Mouse (Mus musculus): Measurements from ENCODE around the gene Ifit1. TPM values are rescaled to one million over a fixed set of nuclear protein-coding genes. Genes with fewer than 3 reads are reported as not detected.
A peak's percentile ranks its signal among the peaks of the same experiment; 100 is the strongest.

Gene Ifit1
- polyA plus RNA-seq, 1 experiment from 2014 or later: 1.1 TPM

GRCm38 (mm10) chr19:34656511-34657298 is 16.0 kb downstream of the Ifit1 start:
- Histone ChIP-seq H3K4me2 (replicated peaks) (no peak overlapping the region), H3K4me1 (no peaks in the 10 kb centered on the region), H3K4me3 (replicated peaks) (no peak overlapping the region), H3K9ac (no peak overlapping the region), H3K27ac (replicated peaks) (no peak overlapping the region), H3K27me3 (no peaks in the 10 kb centered on the region), H3K36me3 (no peaks in the 10 kb centered on the region), H3K9me3 (replicated peaks) (no peaks in the 10 kb centered on the region)
- ATAC-seq (ENCODE audit: insufficient number of reproducible peaks, low FRiP score, low TSS enrichment, low read depth): no peak
- 23% methylated on average over 2 of the region's 2 CpGs for WGBS

- ATAC-seq (ENCODE audit: insufficient number of reproducible peaks, low FRiP score, low TSS enrichment, low read depth): peak; percentile 75
- whole genome bisulfite sequencing: 9% methylated on average over 13 of the region's 13 CpGs
- H3K27me3 ChIP-seq: no peaks in the 10 kb centered on the region
- H3K4me2 ChIP-seq (replicated peaks): peak overlapping the region; percentile 55
- peak overlapping the region; percentile 43 for H3K4me3 ChIP-seq (replicated peaks)
- no peak overlapping the region for H3K27ac ChIP-seq (replicated peaks)
- H3K4me1 ChIP-seq: no peaks in the 10 kb centered on the region
- no peaks in the 10 kb centered on the region for H3K36me3 ChIP-seq
- no peaks in the 10 kb centered on the region for H3K9me3 ChIP-seq (replicated peaks)
- H3K9ac ChIP-seq: no peak overlapping the region
Measured at GRCm38 (mm10) chr19:34662067-34662507, 21.4 kb downstream of the Ifit1 start.

GRCm38 (mm10) chr19:34662740-34663139 is 22.1 kb downstream of the Ifit1 start:
- H3K4me3 ChIP-seq (replicated peaks): no peak overlapping the region
- no peak for ATAC-seq (ENCODE audit: insufficient number of reproducible peaks, low FRiP score, low TSS enrichment, low read depth)

GRCm38 (mm10) chr19:34666127-34666526 is 25.5 kb downstream of the Ifit1 start:
- Histone ChIP-seq H3K27ac (replicated peaks) (no peak overlapping the region), H3K4me2 (replicated peaks) (no peak overlapping the region), H3K36me3 (no peaks in the 10 kb centered on the region), H3K27me3 (no peaks in the 10 kb centered on the region), H3K9me3 (replicated peaks) (no peaks in the 10 kb centered on the region), H3K4me1 (no peaks in the 10 kb centered on the region), H3K9ac (no peak overlapping the region), H3K4me3 (replicated peaks) (no peak overlapping the region)
- under 1% methylated on average over 5 of the region's 5 CpGs for WGBS
- ATAC-seq (ENCODE audit: insufficient number of reproducible peaks, low FRiP score, low TSS enrichment, low read depth): no peak

More at GRCm38 (mm10) chr19:34662740-34663139, 22.1 kb downstream of the Ifit1 start:
- WGBS: 42% methylated on average over 5 of the region's 5 CpGs
- Histone ChIP-seq H3K27ac (replicated peaks) (no peak overlapping the region), H3K27me3 (no peaks in the 10 kb centered on the region), H3K4me1 (no peaks in the 10 kb centered on the region), H3K36me3 (no peaks in the 10 kb centered on the region), H3K9me3 (replicated peaks) (no peaks in the 10 kb centered on the region), H3K9ac (no peak overlapping the region), H3K4me2 (replicated peaks) (peak overlapping the region; percentile 55)

GRCm38 (mm10) chr19:34673476-34673875 is 32.8 kb downstream of the Ifit1 start:
- H3K4me3 ChIP-seq (replicated peaks): no peak overlapping the region
- H3K36me3 ChIP-seq: no peaks in the 10 kb centered on the region
- no peaks in the 10 kb centered on the region for H3K9me3 ChIP-seq (replicated peaks)
- H3K4me2 ChIP-seq (replicated peaks): no peak overlapping the region
- 70% methylated on average over 7 of the region's 7 CpGs for WGBS
- H3K27ac ChIP-seq (replicated peaks): no peak overlapping the region
- no peak overlapping the region for H3K9ac ChIP-seq
- no peak for ATAC-seq (ENCODE audit: insufficient number of reproducible peaks, low FRiP score, low TSS enrichment, low read depth)
- no peaks in the 10 kb centered on the region for H3K27me3 ChIP-seq
- H3K4me1 ChIP-seq: no peaks in the 10 kb centered on the region

GRCm38 (mm10) chr19:34678428-34678827 is 37.8 kb downstream of the Ifit1 start:
- Histone ChIP-seq H3K9me3 (replicated peaks) (no peaks in the 10 kb centered on the region), H3K9ac (no peak overlapping the region), H3K36me3 (no peaks in the 10 kb centered on the region), H3K27ac (replicated peaks) (no peak overlapping the region), H3K4me3 (replicated peaks) (no peak overlapping the region), H3K4me1 (no peaks in the 10 kb centered on the region), H3K27me3 (no peaks in the 10 kb centered on the region), H3K4me2 (replicated peaks) (no peak overlapping the region)
- no peak for ATAC-seq (ENCODE audit: insufficient number of reproducible peaks, low FRiP score, low TSS enrichment, low read depth)
- 95% methylated on average over 4 of the region's 4 CpGs for WGBS

GRCm38 (mm10) chr19:34684857-34685256 is 44.2 kb downstream of the Ifit1 start:
- Histone ChIP-seq H3K9me3 (replicated peaks) (no peaks in the 10 kb centered on the region), H3K27me3 (no peaks in the 10 kb centered on the region), H3K36me3 (no peaks in the 10 kb centered on the region), H3K4me3 (replicated peaks) (no peak overlapping the region), H3K4me2 (replicated peaks) (no peak overlapping the region), H3K27ac (replicated peaks) (no peak overlapping the region), H3K9ac (no peak overlapping the region), H3K4me1 (no peaks in the 10 kb centered on the region)
- 42% methylated on average over 1 of the region's 1 CpGs for WGBS
- ATAC-seq (ENCODE audit: insufficient number of reproducible peaks, low FRiP score, low TSS enrichment, low read depth): no peak

- H3K4me2 ChIP-seq (replicated peaks): no peak overlapping the region
- H3K4me3 ChIP-seq (replicated peaks): no peak overlapping the region
- H3K9ac ChIP-seq: no peak overlapping the region
- ATAC-seq (ENCODE audit: insufficient number of reproducible peaks, low FRiP score, low TSS enrichment, low read depth): no peak
- H3K27ac ChIP-seq (replicated peaks): no peak overlapping the region
- WGBS: 87% methylated on average over 1 of the region's 1 CpGs
- H3K9me3 ChIP-seq (replicated peaks): no peaks in the 10 kb centered on the region
- no peaks in the 10 kb centered on the region for H3K36me3 ChIP-seq
- H3K27me3 ChIP-seq: no peaks in the 10 kb centered on the region
- no peaks in the 10 kb centered on the region for H3K4me1 ChIP-seq
Measured at GRCm38 (mm10) chr19:34685530-34685929, 44.9 kb downstream of the Ifit1 start.

- no peaks in the 10 kb centered on the region for H3K9me3 ChIP-seq (replicated peaks)
- H3K9ac ChIP-seq: no peak overlapping the region
- H3K36me3 ChIP-seq: no peaks in the 10 kb centered on the region
- no peak for ATAC-seq (ENCODE audit: insufficient number of reproducible peaks, low FRiP score, low TSS enrichment, low read depth)
- H3K4me1 ChIP-seq: no peaks in the 10 kb centered on the region
- H3K4me3 ChIP-seq (replicated peaks): no peak overlapping the region
- H3K4me2 ChIP-seq (replicated peaks): no peak overlapping the region
- H3K27ac ChIP-seq (replicated peaks): no peak overlapping the region
- WGBS: 83% methylated on average over 6 of the region's 6 CpGs
- H3K27me3 ChIP-seq: no peaks in the 10 kb centered on the region
Measured at GRCm38 (mm10) chr19:34691402-34691801, 50.7 kb downstream of the Ifit1 start.

- H3K4me3 ChIP-seq (replicated peaks): no peak overlapping the region
- 86% methylated on average over 8 of the region's 8 CpGs for WGBS
- no peak overlapping the region for H3K9ac ChIP-seq
- H3K36me3 ChIP-seq: no peaks in the 10 kb centered on the region
- no peaks in the 10 kb centered on the region for H3K9me3 ChIP-seq (replicated peaks)
- ATAC-seq (ENCODE audit: insufficient number of reproducible peaks, low FRiP score, low TSS enrichment, low read depth): no peak
- no peak overlapping the region for H3K4me2 ChIP-seq (replicated peaks)
- no peaks in the 10 kb centered on the region for H3K4me1 ChIP-seq
- no peak overlapping the region for H3K27ac ChIP-seq (replicated peaks)
- no peaks in the 10 kb centered on the region for H3K27me3 ChIP-seq
Measured at GRCm38 (mm10) chr19:34696352-34696986, 55.8 kb downstream of the Ifit1 start.

GRCm38 (mm10) chr19:34697461-34697860 is 56.8 kb downstream of the Ifit1 start:
- 63% methylated on average over 2 of the region's 2 CpGs for WGBS
- Histone ChIP-seq H3K9me3 (replicated peaks) (no peaks in the 10 kb centered on the region), H3K9ac (no peak overlapping the region), H3K27ac (replicated peaks) (no peak overlapping the region), H3K4me3 (replicated peaks) (no peak overlapping the region), H3K36me3 (no peaks in the 10 kb centered on the region), H3K4me1 (no peaks in the 10 kb centered on the region), H3K4me2 (replicated peaks) (no peak overlapping the region), H3K27me3 (no peaks in the 10 kb centered on the region)
- ATAC-seq (ENCODE audit: insufficient number of reproducible peaks, low FRiP score, low TSS enrichment, low read depth): no peak

Data from embryonic facial prominence, embryonic 15.5 days (tissue).